Mouse (Mus musculus): Measurements from ENCODE around the gene Arl10.

GRCm38 (mm10) chr13:54577652-54578507, 3.1 kb downstream of the Arl10 start:
- no peak for TF ChIP-seq GATA1 (IDR thresholded peaks at IDR 0.05; ENCODE audit: borderline replicate concordance, low read length)
- no peak for TF ChIP-seq FLI1 (IDR thresholded peaks at IDR 0.05; ENCODE audit: low read length)

Measured in megakaryocyte, embryonic 14.5 days (primary cell).